Mouse (Mus musculus) MEL-GATA-1-ER (cell line): ENCODE data around the gene Mpp4.

ENCODE experiments used
- DNase-seq: peaks from one replicate; pipeline ENCODE4 v3.0.0-alpha.2; 2012; ENCODE audit warnings: low read depth; ENCODE audit errors: extremely low read depth

Gene Mpp4

GRCm38 (mm10) chr1:59167654-59168425, 4.7 kb upstream of the Mpp4 start:
- no peak for DNase-seq

- no peak for DNase-seq
Measured at GRCm38 (mm10) chr1:59166232-59166905, 3.2 kb upstream of the Mpp4 start.

- no peak for DNase-seq
Measured at GRCm38 (mm10) chr1:59163918-59164317, 729 bp upstream of the Mpp4 start.

- no peak for DNase-seq
Measured at GRCm38 (mm10) chr1:59162309-59163024, 722 bp downstream of the Mpp4 start.

GRCm38 (mm10) chr1:59161396-59161795, 1.8 kb downstream of the Mpp4 start:
- no peak for DNase-seq

- DNase-seq = no peak
Measured at GRCm38 (mm10) chr1:59160871-59161270, 2.3 kb downstream of the Mpp4 start.

- no peak for DNase-seq
Measured at GRCm38 (mm10) chr1:59159136-59159535, 4.1 kb downstream of the Mpp4 start.

- DNase-seq = no peak
Measured at GRCm38 (mm10) chr1:59158498-59158897, 4.7 kb downstream of the Mpp4 start.

GRCm38 (mm10) chr1:59157846-59158245, 5.3 kb downstream of the Mpp4 start:
- DNase-seq = no peak

GRCm38 (mm10) chr1:59152346-59152745, 10.8 kb downstream of the Mpp4 start:
- DNase-seq = no peak

GRCm38 (mm10) chr1:59150542-59150941, 12.6 kb downstream of the Mpp4 start:
- DNase-seq = no peak

- peak; percentile 17 for DNase-seq
Measured at GRCm38 (mm10) chr1:59144543-59144942, 18.6 kb downstream of the Mpp4 start.

GRCm38 (mm10) chr1:59142809-59143208, 20.4 kb downstream of the Mpp4 start:
- peak; percentile 60 for DNase-seq

GRCm38 (mm10) chr1:59134419-59134818, 28.8 kb downstream of the Mpp4 start:
- DNase-seq = no peak

- DNase-seq = no peak
Measured at GRCm38 (mm10) chr1:59128879-59129278, 34.3 kb downstream of the Mpp4 start.

- no peak for DNase-seq
Measured at GRCm38 (mm10) chr1:59125558-59125957, 37.6 kb downstream of the Mpp4 start.

- peak; percentile 85 for DNase-seq
Measured at GRCm38 (mm10) chr1:59119720-59120457, 43.3 kb downstream of the Mpp4 start, which contains the start of gene Tmem237. TSS of gene Tmem237 (minus strand) at chr1:59120408.

- DNase-seq = no peak
Measured at GRCm38 (mm10) chr1:59110524-59110923, 52.7 kb downstream of the Mpp4 start.

- no peak for DNase-seq
Measured at GRCm38 (mm10) chr1:59102071-59102470, 61.1 kb downstream of the Mpp4 start.

- DNase-seq = no peak
Measured at GRCm38 (mm10) chr1:59101020-59101419, 62.2 kb downstream of the Mpp4 start.

GRCm38 (mm10) chr1:59094705-59095104, 68.5 kb downstream of the Mpp4 start, which contains the start of gene C2cd6:
TSS of gene C2cd6 (minus strand) at chr1:59094900.
- no peak for DNase-seq
